Mouse (Mus musculus): ENCODE results near the gene Mum1l1.
"Not testable (repeated sequence)": the region's sequence is repeated elsewhere in the genome, so short reads cannot be mapped to it uniquely, and the experiment has no call there.

The Mum1l1 gene

DNA sequence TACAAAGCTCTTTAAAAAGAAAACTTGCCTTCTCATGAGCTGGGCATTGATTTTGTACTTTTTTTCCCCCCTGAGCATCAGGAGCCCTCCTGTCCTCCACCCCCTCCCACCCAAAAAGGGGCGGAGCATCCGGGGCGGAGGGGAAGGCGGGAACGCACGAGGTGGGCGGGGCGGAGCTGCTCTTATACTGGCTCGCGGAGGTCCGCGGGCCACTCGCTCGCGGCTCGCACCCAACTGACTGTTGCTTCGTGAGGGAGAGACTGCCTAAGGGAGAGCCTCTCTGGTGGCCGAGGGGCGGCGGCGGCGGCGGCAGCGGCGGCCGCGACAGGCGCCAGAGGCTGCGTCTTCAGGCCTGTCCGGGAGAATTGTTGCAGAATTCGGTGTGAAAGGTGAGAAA lies at the start of gene Mum1l1:
TSS of gene Mum1l1 (plus strand) at position 214 of the 397 bp plus-strand sequence.
- DNase-seq = peak; percentile 19

DNA sequence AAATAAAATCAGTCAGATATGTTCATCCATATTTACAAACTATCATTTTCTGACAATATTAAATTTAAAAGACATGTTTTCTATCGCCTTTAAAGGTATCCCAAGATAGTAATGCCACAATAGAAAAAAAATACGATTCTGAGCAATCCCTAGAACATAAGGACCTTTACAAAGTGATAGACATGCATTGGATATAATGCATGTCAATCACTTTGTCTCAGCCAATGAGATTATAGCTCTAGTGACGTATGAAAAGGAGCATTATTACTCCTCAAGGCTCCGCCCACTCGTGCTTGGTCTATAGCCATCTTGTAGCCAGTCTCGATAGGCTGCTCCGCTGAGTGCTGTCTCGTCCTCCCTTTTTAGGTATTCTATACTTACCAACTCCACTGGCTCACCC lies 30.9 kb upstream of the Mum1l1 start, which contains the start of gene 4933428M09Rik:
TSS of gene 4933428M09Rik (plus strand) at position 301 of the 400 bp plus-strand sequence.
- no peak for DNase-seq

DNA sequence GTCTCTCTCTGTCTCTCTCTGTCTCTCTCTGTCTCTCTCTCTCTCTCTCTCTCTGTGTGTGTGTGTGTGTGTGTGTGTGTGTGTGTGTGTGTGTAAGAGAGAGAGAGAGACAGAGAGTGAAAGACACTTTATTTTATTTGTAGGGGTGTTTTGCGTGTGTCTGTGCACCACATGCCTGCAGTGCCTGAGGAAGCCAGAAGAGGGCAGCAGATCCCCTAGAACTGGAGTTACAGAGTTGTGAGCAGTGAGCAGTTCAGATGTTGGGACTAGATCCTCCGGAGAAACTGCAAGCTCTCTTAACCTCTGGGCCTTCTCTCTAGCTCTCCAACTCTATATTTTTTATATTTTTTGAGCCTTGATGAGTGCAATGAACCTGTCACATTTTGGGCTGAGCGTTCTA lies 18.3 kb upstream of the Mum1l1 start:
- DNase-seq = not testable (repeated sequence)

DNA sequence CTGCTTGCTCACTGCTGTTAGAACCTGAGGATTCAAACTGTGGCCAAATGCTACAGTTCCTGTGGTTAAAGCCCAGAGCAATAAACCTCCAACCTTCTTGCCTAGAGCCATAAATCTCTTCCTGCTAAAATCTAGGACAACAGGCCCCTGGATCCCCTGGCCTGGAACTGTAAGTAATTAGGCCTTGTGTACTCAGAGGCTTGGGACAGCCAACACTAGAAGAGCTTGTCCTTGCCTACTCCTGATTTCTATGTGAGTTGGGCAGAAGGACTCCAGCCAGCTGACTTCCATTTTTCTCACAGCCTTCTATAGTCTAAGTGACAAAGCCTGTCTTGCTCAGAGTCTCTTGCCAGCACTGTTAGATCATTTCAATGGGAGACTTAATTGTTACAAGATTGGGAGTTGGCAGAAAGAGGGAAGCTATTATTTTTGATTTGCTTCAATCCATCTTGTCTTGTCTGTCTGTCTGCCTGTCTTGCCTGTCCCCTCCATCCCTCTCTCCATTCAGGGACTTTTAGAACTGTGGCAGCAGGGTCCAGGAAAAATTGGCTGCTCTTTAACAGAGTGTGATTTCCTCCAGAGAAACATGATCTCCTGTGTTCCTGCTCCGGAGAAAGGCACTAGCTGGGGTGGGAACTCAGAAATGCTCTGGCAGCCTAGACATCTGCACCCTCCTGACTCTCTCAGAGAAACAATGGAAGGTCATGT lies 15.1 kb upstream of the Mum1l1 start:
- DNase-seq = no peak

DNA sequence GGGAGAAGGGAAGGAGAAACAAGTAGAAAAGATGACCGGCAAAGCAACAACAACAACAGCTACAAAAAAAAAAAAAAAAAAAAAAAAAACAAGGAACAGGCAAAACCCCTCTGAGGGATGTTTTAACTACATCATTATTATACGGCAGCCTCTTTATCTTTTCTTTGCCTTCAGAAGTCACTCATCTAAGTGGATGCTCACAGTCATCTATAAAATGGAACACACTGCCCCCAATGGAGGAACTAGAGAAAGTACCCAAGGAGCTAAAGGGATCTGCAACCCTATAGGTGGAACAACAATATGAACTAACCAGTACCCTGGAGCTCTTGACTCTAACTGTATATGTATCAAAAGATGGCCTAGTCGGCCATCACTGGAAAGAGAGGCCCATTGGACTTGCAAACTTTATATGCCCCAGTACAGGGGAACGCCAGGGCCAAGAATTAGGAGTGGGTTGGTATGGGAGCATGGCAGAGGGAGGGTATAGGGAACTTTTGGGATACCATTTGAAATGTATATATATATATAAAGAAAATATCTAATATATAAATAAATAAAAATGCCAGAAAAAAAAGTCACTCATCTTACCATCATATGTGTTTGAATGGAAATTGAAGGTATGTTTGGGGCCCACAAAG lies 532 bp upstream of the Mum1l1 start:
- not testable (repeated sequence) for DNase-seq

DNA sequence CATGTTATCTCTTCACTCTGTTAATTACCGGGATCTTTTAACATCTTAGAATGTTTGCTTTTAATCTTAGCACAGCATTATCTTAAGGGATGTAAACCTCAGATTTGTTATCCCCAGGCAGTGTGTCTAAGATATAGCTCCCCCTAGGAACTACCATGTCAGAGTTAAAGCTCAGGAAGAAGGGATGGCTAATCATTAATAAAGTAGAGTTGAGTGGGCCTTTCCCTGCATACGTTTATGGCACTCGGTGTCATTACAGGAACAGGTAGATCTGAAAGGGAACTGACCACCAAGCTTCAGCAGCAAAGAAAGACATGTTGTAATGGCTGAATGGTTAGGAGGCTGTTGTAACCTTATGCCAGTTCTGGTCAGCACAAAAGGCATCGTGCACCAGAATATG lies 4.9 kb downstream of the Mum1l1 start:
- no peak for DNase-seq

DNA sequence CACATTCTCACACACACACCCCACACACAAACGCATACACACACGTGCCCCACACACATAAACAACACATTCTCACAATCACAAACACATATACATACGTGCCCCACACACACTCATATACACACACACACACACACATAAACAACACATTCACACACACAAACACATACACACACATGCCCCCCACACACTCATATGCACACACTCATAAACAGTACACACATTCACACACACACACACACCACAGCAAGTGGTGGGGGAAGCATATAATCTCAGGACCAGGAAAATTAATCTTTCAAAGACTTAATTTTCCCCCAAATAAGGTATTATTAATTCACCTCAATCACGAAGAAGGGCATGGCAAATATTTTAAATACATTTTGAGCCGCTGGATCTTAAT lies 6.6 kb downstream of the Mum1l1 start:
- no peak for DNase-seq

DNA sequence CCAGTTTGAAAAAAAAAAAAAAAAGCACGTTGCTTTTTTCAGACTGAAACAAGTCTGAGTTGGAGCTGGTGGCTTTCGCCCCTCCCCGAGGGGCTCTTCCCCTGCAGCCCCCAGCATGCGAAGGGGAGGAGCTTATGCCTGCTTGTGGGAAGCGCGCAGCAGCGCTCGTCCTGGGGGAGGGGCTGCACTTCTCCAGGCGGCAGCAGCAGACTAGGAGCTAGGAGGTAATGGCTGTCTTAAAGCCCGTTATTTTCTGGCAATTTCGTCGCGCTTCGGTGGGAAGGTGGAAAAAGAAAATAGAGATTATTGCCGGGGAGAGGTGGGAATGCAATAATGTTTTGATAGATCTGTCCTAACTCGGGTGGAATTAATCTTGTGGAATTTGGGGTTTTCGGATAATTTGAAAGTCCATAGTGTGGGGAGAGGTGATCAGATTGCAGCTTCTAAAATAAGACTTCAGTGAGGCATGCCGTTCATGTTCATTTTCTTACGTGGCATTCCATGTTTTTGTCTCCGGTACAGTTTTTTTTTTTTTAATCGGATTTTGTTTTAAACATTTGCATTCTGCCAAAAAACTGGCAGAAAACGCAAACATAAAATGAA lies 7.2 kb downstream of the Mum1l1 start:
- DNase-seq = peak; percentile 27

DNA sequence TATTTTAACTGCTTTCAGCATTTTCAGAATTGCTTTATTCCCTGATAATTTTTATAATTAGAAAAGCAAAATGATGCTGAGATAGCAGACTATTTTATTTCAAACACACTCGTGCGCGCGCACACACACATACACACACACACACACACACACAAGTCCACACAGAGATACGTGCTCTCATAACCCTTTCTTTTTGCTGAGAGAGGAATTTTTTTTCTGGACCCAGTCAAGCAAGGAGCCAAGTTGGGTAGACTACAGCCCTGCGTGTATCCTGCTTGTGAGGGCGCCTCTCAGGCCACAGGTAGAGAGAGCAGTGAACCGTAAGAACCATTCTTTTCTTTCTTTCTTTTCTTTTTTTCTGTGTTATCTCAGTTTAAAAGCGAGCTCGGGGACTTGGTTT lies 7.9 kb downstream of the Mum1l1 start:
- no peak for DNase-seq

DNA sequence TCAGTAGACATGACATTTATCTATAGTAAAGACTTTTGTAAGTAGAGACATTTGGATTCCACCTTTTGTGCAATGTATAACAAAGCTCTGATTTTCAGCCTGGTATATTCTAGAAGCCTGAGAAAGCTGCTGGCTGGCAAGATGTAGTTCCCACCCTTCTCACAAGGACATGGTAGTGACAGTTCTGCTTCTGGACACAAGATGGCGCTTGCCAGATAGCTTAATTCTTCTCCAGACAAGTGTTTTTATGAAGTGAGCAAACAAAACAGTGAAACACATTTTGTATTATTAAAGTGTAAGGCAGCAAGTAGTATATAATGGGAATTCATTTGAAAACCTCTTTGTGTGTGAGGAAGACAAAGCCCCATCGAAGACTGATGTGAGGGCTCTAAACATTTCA lies 9.2 kb downstream of the Mum1l1 start:
- peak; percentile 36 for DNase-seq

DNA sequence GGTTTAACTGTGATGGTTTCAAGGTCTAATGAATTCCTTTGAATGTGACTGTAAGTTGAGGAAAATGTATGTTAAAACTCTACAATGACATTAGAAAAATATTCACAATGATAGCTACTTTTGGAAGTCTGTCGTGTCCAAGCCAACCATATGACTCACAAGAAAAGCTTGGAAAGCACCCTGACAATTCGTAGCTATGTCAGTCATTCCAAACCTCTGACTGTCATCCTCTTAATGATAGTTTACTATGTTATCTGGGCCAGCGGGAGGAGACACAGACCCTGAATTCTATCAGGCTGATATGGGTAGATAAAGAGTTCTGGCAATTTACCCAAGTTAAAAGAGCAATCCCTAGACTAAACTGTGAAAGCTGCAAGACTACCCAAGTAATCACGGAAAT lies 11.0 kb downstream of the Mum1l1 start:
- no peak for DNase-seq

DNA sequence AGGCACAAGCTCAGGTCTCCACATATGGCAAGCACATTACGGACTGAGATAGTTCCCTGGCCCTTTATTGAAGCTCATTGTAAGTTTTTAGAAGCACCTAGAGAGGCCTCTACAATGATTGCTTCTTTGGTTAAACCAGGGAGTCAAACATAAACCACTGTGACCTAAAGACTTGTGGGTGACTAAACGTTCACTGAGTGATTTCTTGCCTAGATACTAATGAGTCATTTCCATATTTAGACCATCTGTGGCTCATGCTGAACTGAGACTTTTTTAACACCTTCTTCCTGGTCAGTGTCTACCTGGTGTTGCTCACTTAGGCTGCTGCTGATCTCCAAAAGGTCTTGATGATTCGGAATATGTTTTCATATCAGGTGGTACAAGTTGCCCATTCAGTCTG lies 12.1 kb downstream of the Mum1l1 start:
- DNase-seq = no peak

DNA sequence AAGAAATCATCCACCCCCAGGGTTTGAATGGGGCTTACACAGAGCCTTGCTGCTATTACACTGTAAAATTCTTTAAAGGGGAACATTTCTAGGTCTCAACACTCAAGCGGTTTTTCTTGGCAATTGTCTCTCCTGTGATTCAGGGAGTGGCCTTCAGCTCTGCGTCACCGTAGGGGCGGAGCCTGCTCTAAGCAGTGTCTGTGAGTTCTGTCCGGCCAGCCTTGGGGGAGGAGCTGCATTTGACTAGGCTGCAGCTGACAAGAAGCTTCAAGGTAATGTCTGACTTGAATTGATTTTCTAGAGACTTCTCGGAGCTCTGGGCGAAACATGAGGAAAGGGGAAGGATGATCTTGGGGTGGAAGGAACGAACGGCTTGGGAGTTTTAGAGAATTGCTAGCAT lies 21.3 kb downstream of the Mum1l1 start:
- no peak for DNase-seq

DNA sequence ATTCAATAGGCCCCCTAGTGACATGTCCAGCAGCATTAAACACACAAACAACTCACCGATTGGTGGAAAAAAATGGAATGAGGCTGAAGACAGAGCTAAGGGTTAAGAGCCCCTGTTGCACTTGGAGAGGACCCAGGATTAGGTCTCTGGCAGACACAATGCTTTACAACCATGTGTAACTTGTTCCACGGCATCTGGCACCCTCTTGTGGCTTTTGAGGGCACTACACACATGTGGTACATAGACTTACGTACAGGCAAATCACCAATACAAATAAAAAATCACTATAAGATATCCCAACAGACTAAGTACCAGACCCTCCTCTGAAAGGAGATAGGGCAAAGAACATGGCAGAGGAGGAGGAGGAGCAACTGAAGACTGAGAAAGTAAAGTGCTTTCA lies 37.5 kb downstream of the Mum1l1 start:
- no peak for DNase-seq

DNA sequence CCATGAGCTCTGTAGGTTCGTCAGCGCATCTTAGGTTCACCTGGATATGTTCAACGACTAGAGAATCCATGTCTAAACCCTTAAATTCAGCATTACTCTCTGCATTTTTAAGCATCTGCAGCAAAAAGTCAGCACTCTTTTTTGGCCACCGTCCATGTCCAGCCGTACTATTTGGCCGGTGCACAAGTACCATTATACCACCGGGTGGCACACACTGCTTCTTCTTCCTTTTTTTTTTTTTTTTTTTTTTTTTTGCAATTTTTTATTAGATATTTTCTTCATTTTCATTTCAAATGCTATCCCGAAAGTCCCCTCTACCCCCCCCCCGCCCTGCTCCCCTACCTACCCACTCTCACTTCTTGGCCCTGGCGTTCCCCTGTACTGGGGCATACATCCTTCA lies 47.2 kb downstream of the Mum1l1 start:
- DNase-seq = no peak

DNA sequence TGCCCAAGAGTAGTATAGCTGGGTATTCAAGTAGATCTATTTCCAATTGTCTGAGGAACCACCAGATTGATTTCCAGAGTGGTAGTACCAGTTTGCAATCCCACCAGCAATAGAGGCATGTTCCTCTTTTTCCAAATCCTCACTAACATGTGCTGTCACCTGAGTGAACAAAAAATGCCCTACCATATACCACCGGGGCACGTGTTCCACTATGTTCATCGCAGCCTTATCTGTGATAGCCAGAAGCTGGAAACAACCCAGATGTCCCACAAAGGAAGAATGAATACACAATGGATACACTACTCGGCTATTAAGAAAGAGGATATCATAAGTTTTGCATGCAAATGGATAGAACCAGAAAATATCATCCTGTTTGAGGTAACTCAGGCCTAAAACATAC lies 72.1 kb downstream of the Mum1l1 start:
- DNase-seq = no peak
